Mouse (Mus musculus) myocyte (in vitro differentiated cells): Measurements from ENCODE around the gene Twsg1. TPM values are rescaled to one million over a fixed set of nuclear protein-coding genes. Genes with fewer than 3 reads are reported as not detected.

Source experiments
- H3K27me3 ChIP-seq: one replicate; pipeline ENCODE4 v1.6.1; 2011; ENCODE audit not compliant: control insufficient read depth, insufficient read depth, insufficient read length
- H3K36me3 ChIP-seq: one replicate; pipeline ENCODE4 v1.6.1; 2011; ENCODE audit not compliant: control insufficient read depth, insufficient read depth
- H3K4me2 ChIP-seq: one replicate; pipeline ENCODE4 v1.6.1; 2011; ENCODE audit warnings: low read depth, control low read depth
- H3K4me3 ChIP-seq: one replicate; pipeline ENCODE4 v1.5.1; 2011; ENCODE audit warnings: mild to moderate bottlenecking, control low read depth, moderate library complexity
- H3K79me2 ChIP-seq: one replicate; pipeline ENCODE4 v1.6.1; 2011; ENCODE audit not compliant: control insufficient read depth, insufficient read depth
- H3ac ChIP-seq: one replicate; pipeline ENCODE4 v1.6.1; 2011; ENCODE audit not compliant: control insufficient read depth, insufficient read length
- CEBPB ChIP-seq: IDR thresholded peaks from 2 replicates; pipeline ENCODE4 v1.6.1; 2011; ENCODE audit warnings: mild to moderate bottlenecking, moderate library complexity; ENCODE audit not compliant: poor library complexity, insufficient read depth, severe bottlenecking
- E2F4 ChIP-seq: IDR thresholded peaks from one replicate; pipeline ENCODE4 v1.6.1; 2011; ENCODE audit warnings: mild to moderate bottlenecking, control low read depth, moderate library complexity; ENCODE audit not compliant: insufficient read depth
- MAX ChIP-seq: IDR thresholded peaks from one replicate; pipeline ENCODE4 v1.6.1; 2011; ENCODE audit warnings: low read depth, mild to moderate bottlenecking, control low read depth
- MYOD1 ChIP-seq, 3 experiments: IDR thresholded peaks; one replicate each; pipeline ENCODE4 v1.6.1; 2011; ENCODE audit warnings: control low read depth in 2 of 3, low read depth in 2 of 3, mild to moderate bottlenecking in 2 of 3, moderate library complexity in 1 of 3; ENCODE audit not compliant: insufficient read length in 2 of 3, control insufficient read depth in 1 of 3
- MYOG ChIP-seq, 3 experiments: IDR thresholded peaks; one replicate each; pipeline ENCODE4 v1.6.1; 2011; ENCODE audit warnings: control low read depth in 2 of 3, low read depth in 2 of 3, mild to moderate bottlenecking in 2 of 3; ENCODE audit not compliant: insufficient read length in 2 of 3, control insufficient read depth in 1 of 3, insufficient read depth in 1 of 3
- POLR2A ChIP-seq: IDR thresholded peaks from one replicate; pipeline ENCODE4 v1.6.1; 2011; ENCODE audit warnings: low read depth, mild to moderate bottlenecking, control low read depth, moderate library complexity; ENCODE audit not compliant: insufficient read length
- POLR2AphosphoS2 ChIP-seq: IDR thresholded peaks from one replicate; pipeline ENCODE4 v1.6.1; 2011; ENCODE audit warnings: low read depth, control low read depth; ENCODE audit not compliant: insufficient read length
- REST ChIP-seq: IDR thresholded peaks from one replicate; pipeline ENCODE4 v1.6.1; 2011; ENCODE audit warnings: mild to moderate bottlenecking, control low read depth, moderate library complexity; ENCODE audit not compliant: insufficient read depth, insufficient read length
- SRF ChIP-seq: IDR thresholded peaks from one replicate; pipeline ENCODE4 v1.6.1; 2011; ENCODE audit warnings: low read depth; ENCODE audit not compliant: control insufficient read depth, insufficient read length
- TCF12 ChIP-seq: IDR thresholded peaks from one replicate; pipeline ENCODE4 v1.6.1; 2011; ENCODE audit warnings: mild to moderate bottlenecking, control low read depth; ENCODE audit not compliant: poor library complexity, insufficient read depth, severe bottlenecking
- TCF3 ChIP-seq: IDR thresholded peaks from one replicate; pipeline ENCODE4 v1.6.1; 2011; ENCODE audit warnings: low read depth, control low read depth; ENCODE audit not compliant: insufficient read length
- USF1 ChIP-seq: IDR thresholded peaks from one replicate; pipeline ENCODE4 v1.6.1; 2011; ENCODE audit warnings: low read depth, mild to moderate bottlenecking, control low read depth, moderate library complexity
- polyA plus RNA-seq: library from polyadenylated mRNA; unstranded; fragments of >200 nt; fragmentation: generic; extraction: Trizol; gene quantifications from one replicate; pipeline ENCODE4 v1.2.1, GENCODE M21; 2012; ENCODE audit warnings: missing spikeins

The Twsg1 gene
- polyA plus RNA-seq, 1 experiment: 9.0 TPM

- H3K79me2 ChIP-seq: no peaks in the 10 kb centered on the region
- H3K4me3 ChIP-seq: no peak overlapping the region
- no peaks in the 10 kb centered on the region for H3K27me3 ChIP-seq
- no peak overlapping the region for H3K4me2 ChIP-seq
- no peak overlapping the region for H3ac ChIP-seq
- H3K36me3 ChIP-seq: no peaks in the 10 kb centered on the region
- no peak for TF ChIP-seq TCF12
- TF ChIP-seq POLR2A: no peak
- peak; percentile 67; the same call in 1 of the 2 replicates for TF ChIP-seq CEBPB
- TF ChIP-seq POLR2AphosphoS2: no peak
- TF ChIP-seq E2F4: no peak
Observed at GRCm38 (mm10) chr17:65956993-65957781, 6.2 kb upstream of the Twsg1 start.

- H3K4me2 ChIP-seq: no peak overlapping the region
- no peaks in the 10 kb centered on the region for H3K36me3 ChIP-seq
- no peak overlapping the region for H3ac ChIP-seq
- H3K79me2 ChIP-seq: no peaks in the 10 kb centered on the region
- no peak for TF ChIP-seq TCF3
- no peak for TF ChIP-seq E2F4
- H3K27me3 ChIP-seq: no peaks in the 10 kb centered on the region
- H3K4me3 ChIP-seq: no peak overlapping the region
Observed at GRCm38 (mm10) chr17:65956140-65956539, 5.1 kb upstream of the Twsg1 start.

- TF ChIP-seq MAX: no peak
- no peak for TF ChIP-seq MYOG (IDR thresholded peaks at IDR 0.05; ENCODE audit: control insufficient read depth in 1 of 3, insufficient read depth in 1 of 3, insufficient read length in 2 of 3, low read depth in 2 of 3)
- no peak for TF ChIP-seq CEBPB
- no peak for TF ChIP-seq TCF12
- TF ChIP-seq MYOD1 (IDR thresholded peaks at IDR 0.05; ENCODE audit: control insufficient read depth in 1 of 3, insufficient read length in 2 of 3, low read depth in 2 of 3): no peak
- TF ChIP-seq USF1: no peak
- no peak for TF ChIP-seq POLR2A
- TF ChIP-seq E2F4: no peak
- TF ChIP-seq TCF3: no peak
- TF ChIP-seq POLR2AphosphoS2: no peak
- no peak for TF ChIP-seq REST
- no peak for TF ChIP-seq SRF
- H3K4me2 ChIP-seq: no peak overlapping the region
- H3K36me3 ChIP-seq: no peaks in the 10 kb centered on the region
- no peaks in the 10 kb centered on the region for H3K79me2 ChIP-seq
- H3K4me3 ChIP-seq: no peak overlapping the region
- H3K27me3 ChIP-seq: no peaks in the 10 kb centered on the region
- H3ac ChIP-seq: no peak overlapping the region
Observed at GRCm38 (mm10) chr17:65953959-65954358, 2.9 kb upstream of the Twsg1 start.

GRCm38 (mm10) chr17:65952083-65952482 lies 1.1 kb upstream of the Twsg1 start:
- Histone ChIP-seq H3K27me3 (no peaks in the 10 kb centered on the region), H3K36me3 (no peaks in the 10 kb centered on the region), H3ac (no peak overlapping the region), H3K79me2 (no peaks in the 10 kb centered on the region), H3K4me3 (no peak overlapping the region), H3K4me2 (no peak overlapping the region)
- TF ChIP-seq MAX (no peak), E2F4 (no peak), REST (no peak), SRF (no peak), CEBPB (no peak), MYOD1 (IDR thresholded peaks at IDR 0.05; ENCODE audit: control insufficient read depth in 1 of 3, insufficient read length in 2 of 3, low read depth in 2 of 3) (no peak), TCF12 (no peak), POLR2A (no peak)

GRCm38 (mm10) chr17:65950183-65950582 lies 843 bp downstream of the Twsg1 start:
- Histone ChIP-seq H3K27me3 (no peaks in the 10 kb centered on the region), H3K4me3 (peak overlapping the region; percentile 40), H3K4me2 (peak overlapping the region; percentile 74), H3K36me3 (no peaks in the 10 kb centered on the region), H3ac (peak overlapping the region; percentile 15), H3K79me2 (no peaks in the 10 kb centered on the region)
- TF ChIP-seq TCF3: no peak
- no peak for TF ChIP-seq CEBPB
- TF ChIP-seq MAX: no peak
- no peak for TF ChIP-seq E2F4
- no peak for TF ChIP-seq MYOD1 (IDR thresholded peaks at IDR 0.05; ENCODE audit: control insufficient read depth in 1 of 3, insufficient read length in 2 of 3, low read depth in 2 of 3)
- no peak for TF ChIP-seq REST
- no peak for TF ChIP-seq POLR2AphosphoS2
- TF ChIP-seq TCF12: no peak
- TF ChIP-seq POLR2A: no peak
- TF ChIP-seq USF1: no peak
- TF ChIP-seq SRF: no peak
- TF ChIP-seq MYOG (IDR thresholded peaks at IDR 0.05; ENCODE audit: control insufficient read depth in 1 of 3, insufficient read depth in 1 of 3, insufficient read length in 2 of 3, low read depth in 2 of 3): no peak
